Mouse (Mus musculus): ENCODE results near the gene Clic3. TPM values are rescaled to one million over a fixed set of nuclear protein-coding genes. Genes with fewer than 3 reads are reported as not detected.
A peak's percentile ranks its signal among the peaks of the same experiment; 100 is the strongest.
"Not testable (repeated sequence)": the region's sequence is repeated elsewhere in the genome, so short reads cannot be mapped to it uniquely, and the experiment has no call there.

The Clic3 gene
- total RNA-seq (2014; fragmentation: Nextera tagmentation): not detected in 2 replicates
- total RNA-seq (2017): not detected in 2 replicates

GRCm38 (mm10) chr2:25456205-25456953, at the start of gene Clic3:
Gene Clic3 (plus strand): TSS chr2:25456838.
- no peak for ATAC-seq (replicated peaks; ENCODE audit: low FRiP score, low TSS enrichment, poor library complexity, severe bottlenecking)

GRCm38 (mm10) chr2:25408908-25409307, 47.7 kb upstream of the Clic3 start:
- no peak for ATAC-seq (replicated peaks; ENCODE audit: low FRiP score, low TSS enrichment, poor library complexity, severe bottlenecking)

GRCm38 (mm10) chr2:25413436-25413835, 43.2 kb upstream of the Clic3 start:
- not testable (repeated sequence) for ATAC-seq (replicated peaks; ENCODE audit: low FRiP score, low TSS enrichment, poor library complexity, severe bottlenecking)

GRCm38 (mm10) chr2:25417426-25417825, 39.2 kb upstream of the Clic3 start:
- ATAC-seq (replicated peaks; ENCODE audit: low FRiP score, low TSS enrichment, poor library complexity, severe bottlenecking): no peak

- peak; percentile 47; the same call in 1 of the 2 replicates for ATAC-seq (replicated peaks; ENCODE audit: low FRiP score, low TSS enrichment, poor library complexity, severe bottlenecking)
These were observed 34.7 kb upstream of the Clic3 start for GRCm38 (mm10) chr2:25421896-25422295.

GRCm38 (mm10) chr2:25422587-25423410, 33.8 kb upstream of the Clic3 start, which contains the start of gene Fut7:
Gene Fut7 (plus strand): TSS chr2:25423267.
- ATAC-seq (replicated peaks; ENCODE audit: low FRiP score, low TSS enrichment, poor library complexity, severe bottlenecking): peak; percentile 43; the same call in 1 of the 2 replicates

- no peak for ATAC-seq (replicated peaks; ENCODE audit: low FRiP score, low TSS enrichment, poor library complexity, severe bottlenecking)
These were observed 33.0 kb upstream of the Clic3 start for GRCm38 (mm10) chr2:25423626-25424025.

- ATAC-seq (replicated peaks; ENCODE audit: low FRiP score, low TSS enrichment, poor library complexity, severe bottlenecking): no peak
These were observed 31.2 kb upstream of the Clic3 start for GRCm38 (mm10) chr2:25425481-25425880.

- ATAC-seq (replicated peaks; ENCODE audit: low FRiP score, low TSS enrichment, poor library complexity, severe bottlenecking): peak; percentile 54
These were observed 29.9 kb upstream of the Clic3 start for GRCm38 (mm10) chr2:25426721-25427191.

- ATAC-seq (replicated peaks; ENCODE audit: low FRiP score, low TSS enrichment, poor library complexity, severe bottlenecking): no peak
These were observed 29.4 kb upstream of the Clic3 start for GRCm38 (mm10) chr2:25427256-25427655.

- peak; percentile 72 for ATAC-seq (replicated peaks; ENCODE audit: low FRiP score, low TSS enrichment, poor library complexity, severe bottlenecking)
These were observed 28.0 kb upstream of the Clic3 start, which contains the start of gene Abca2 for GRCm38 (mm10) chr2:25428442-25429236. Gene Abca2 (plus strand): TSS chr2:25428703.

GRCm38 (mm10) chr2:25429435-25430180, 27.0 kb upstream of the Clic3 start:
- no peak for ATAC-seq (replicated peaks; ENCODE audit: low FRiP score, low TSS enrichment, poor library complexity, severe bottlenecking)

GRCm38 (mm10) chr2:25430395-25431233, 26.0 kb upstream of the Clic3 start:
- ATAC-seq (replicated peaks; ENCODE audit: low FRiP score, low TSS enrichment, poor library complexity, severe bottlenecking): no peak

- no peak for ATAC-seq (replicated peaks; ENCODE audit: low FRiP score, low TSS enrichment, poor library complexity, severe bottlenecking)
These were observed 25.3 kb upstream of the Clic3 start for GRCm38 (mm10) chr2:25431308-25431855.

- ATAC-seq (replicated peaks; ENCODE audit: low FRiP score, low TSS enrichment, poor library complexity, severe bottlenecking): peak; percentile 53
These were observed 24.1 kb upstream of the Clic3 start for GRCm38 (mm10) chr2:25432326-25433098.

GRCm38 (mm10) chr2:25433101-25433500, 23.5 kb upstream of the Clic3 start:
- no peak for ATAC-seq (replicated peaks; ENCODE audit: low FRiP score, low TSS enrichment, poor library complexity, severe bottlenecking)

- no peak for ATAC-seq (replicated peaks; ENCODE audit: low FRiP score, low TSS enrichment, poor library complexity, severe bottlenecking)
These were observed 22.3 kb upstream of the Clic3 start for GRCm38 (mm10) chr2:25434292-25434691.
